Mouse (Mus musculus) thymus, adult 2 months (tissue): ENCODE measurements at regions not wholly inside any gene's neighbourhood (a gene's known extent, or its start where the extent isn't known, plus 50 kb on each side); places are given as distances from the start of the nearest gene placed in this dataset.

ENCODE experiments used
- CTCF ChIP-seq: fragments of 200-500 bp; IDR thresholded peaks from 2 replicates; pipeline ENCODE4 v1.5.1; 2012; ENCODE audit warnings: mild to moderate bottlenecking, control low read depth, low read length, moderate library complexity, borderline replicate concordance; ENCODE audit not compliant: control insufficient read depth, poor library complexity, insufficient read depth; ENCODE audit errors: extremely low read depth
- POLR2A ChIP-seq: fragments of 200-500 bp; IDR thresholded peaks from 2 replicates; pipeline ENCODE4 v1.6.1; 2012; ENCODE audit warnings: mild to moderate bottlenecking, low read length, control low read depth, moderate library complexity; ENCODE audit not compliant: control insufficient read depth, poor library complexity, insufficient read depth; ENCODE audit errors: extremely low read depth

DNA sequence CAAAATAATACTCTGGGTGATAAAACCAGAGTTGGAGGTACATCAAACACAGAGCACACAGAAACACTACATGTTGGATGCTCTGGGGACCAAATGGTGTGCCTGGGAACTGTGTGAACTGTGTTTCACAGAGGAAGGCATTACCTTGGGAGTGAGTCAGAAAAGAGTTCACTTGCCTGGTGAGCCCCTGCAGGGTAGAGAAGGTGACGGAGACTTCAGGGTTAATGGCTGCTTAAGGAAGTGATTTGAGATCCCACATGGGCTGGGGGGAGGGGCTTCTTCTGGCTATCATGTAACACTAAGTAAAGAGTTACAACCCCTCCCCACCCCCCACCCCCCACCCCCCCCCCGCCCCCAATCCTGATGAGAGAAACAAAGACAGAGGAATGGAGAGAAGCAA is 164.6 kb downstream of the Gm45692 start:
- TF ChIP-seq CTCF (no peak), POLR2A (no peak)
